In genomic region chr4:151995371-151996172, GRCm38 (mm10) we compare ENCODE assay signal across 8 mouse cellular contexts. TPM values are rescaled to one million over a fixed set of nuclear protein-coding genes. Genes with fewer than 3 reads are reported as not detected.
DNase-seq lines count a peak whose midpoint lies in the region; ATAC-seq and TF ChIP-seq lines count a peak whose summit lies in the region.

No protein-coding gene starts in this region.

- H3K27me3 ChIP-seq in megakaryocyte, embryonic 14.5 days (replicated peaks) = peaks cover 19% of the 10 kb centered on the region
- H3K27me3 ChIP-seq in heart, postnatal 0 days (ENCODE audit: control insufficient read depth, insufficient read depth, low read length) = no peaks in the 10 kb centered on the region
- no peaks in the 10 kb centered on the region for H3K27me3 ChIP-seq in liver, embryonic 11.5 days (replicated peaks; ENCODE audit: control insufficient read depth, insufficient read depth, low read length)
- H3K27me3 ChIP-seq in splenic B cell, adult 2 months (ENCODE audit: control insufficient read depth, insufficient read depth, low read length, poor library complexity, severe bottlenecking) = no peaks in the 10 kb centered on the region; the same call in 1 of the 2 replicates

- peak; percentile 39 for DNase-seq in adrenal gland, postnatal 25 days
- no peak for DNase-seq in adrenal gland, adult 8-10 months
- no peak for DNase-seq in heart, postnatal 0 days (ENCODE audit: low spot score)
- no peak for DNase-seq in liver, embryonic 11.5 days (ENCODE audit: low spot score)
- peak; percentile 18 for DNase-seq in splenic B cell, adult 2 months (ENCODE audit: low read depth, low spot score)
- no peak for DNase-seq in urinary bladder, postnatal 36 days (ENCODE audit: low spot score in 2 of 2)

- TF ChIP-seq CTCF in heart, postnatal 0 days (IDR thresholded peaks at IDR 0.05; ENCODE audit: low read depth) = no peak

- H3K4me1 ChIP-seq in megakaryocyte, embryonic 14.5 days = peaks cover 51% of the 10 kb centered on the region
- H3K4me1 ChIP-seq in heart, postnatal 0 days (ENCODE audit: control insufficient read depth, insufficient read depth) = peaks cover 12% of the 10 kb centered on the region
- H3K4me1 ChIP-seq in liver, embryonic 11.5 days (replicated peaks; ENCODE audit: control insufficient read depth, insufficient read depth, low read length) = peaks cover 19% of the 10 kb centered on the region

- TF ChIP-seq EP300 in heart, postnatal 0 days (IDR thresholded peaks at IDR 0.05; ENCODE audit: low read depth) = no peak

- peak overlapping the region; percentile 99 for H3K4me2 ChIP-seq in heart, postnatal 0 days (ENCODE audit: low read depth, low read length)
- H3K4me2 ChIP-seq in liver, embryonic 11.5 days = peak overlapping the region; percentile 97

- no peak for ATAC-seq in megakaryocyte, adult 5-6 weeks (ENCODE audit: poor library complexity, severe bottlenecking)
- peak; percentile 12 for ATAC-seq in heart, postnatal 0 days (ENCODE audit: insufficient read depth, low read depth)
- ATAC-seq in liver, embryonic 11.5 days (replicated peaks; ENCODE audit: low FRiP score) = peak; percentile 9; the same call in 1 of the 2 replicates

- peak overlapping the region; percentile 94 for H3K9ac ChIP-seq in heart, postnatal 0 days (replicated peaks; ENCODE audit: low read depth, low read length)
- peak overlapping the region; percentile 88 for H3K9ac ChIP-seq in liver, embryonic 11.5 days (ENCODE audit: low read depth, low read length)

- WGBS in heart, postnatal 0 days = 0% methylated on average over 45 of the region's 111 CpGs
- 1% methylated on average over 99 of the region's 111 CpGs for WGBS in liver, embryonic 11.5 days

- peak overlapping the region; percentile 89 for H3K27ac ChIP-seq in heart, postnatal 0 days (ENCODE audit: low read depth)
- peak overlapping the region; percentile 75 for H3K27ac ChIP-seq in liver, embryonic 11.5 days (ENCODE audit: low read depth, low read length)

- H3K9me3 ChIP-seq in megakaryocyte, embryonic 14.5 days = no peaks in the 10 kb centered on the region
- H3K9me3 ChIP-seq in heart, postnatal 0 days (replicated peaks; ENCODE audit: control insufficient read depth, low read length) = no peaks in the 10 kb centered on the region
- no peaks in the 10 kb centered on the region for H3K9me3 ChIP-seq in liver, embryonic 11.5 days (ENCODE audit: control insufficient read depth, low read length)

- H3K4me3 ChIP-seq in megakaryocyte, embryonic 14.5 days (replicated peaks) = peak overlapping the region; percentile 100
- H3K4me3 ChIP-seq in heart, postnatal 0 days (ENCODE audit: low read depth, low read length) = peak overlapping the region; percentile 99
- H3K4me3 ChIP-seq in liver, embryonic 11.5 days (ENCODE audit: low read depth, low read length) = peak overlapping the region; percentile 81

- peaks cover 30% of the 10 kb centered on the region for H3K36me3 ChIP-seq in megakaryocyte, embryonic 14.5 days (replicated peaks; ENCODE audit: low read length)
- peaks cover 18% of the 10 kb centered on the region for H3K36me3 ChIP-seq in heart, postnatal 0 days (replicated peaks; ENCODE audit: control insufficient read depth, insufficient read depth, low read length)
- H3K36me3 ChIP-seq in liver, embryonic 11.5 days (ENCODE audit: control insufficient read depth, insufficient read depth, low read length) = peaks cover 15% of the 10 kb centered on the region
- H3K36me3 ChIP-seq in splenic B cell, adult 2 months (ENCODE audit: control insufficient read depth, insufficient read depth, low read length, poor library complexity, severe bottlenecking) = peaks cover 3% of the 10 kb centered on the region; the same call in 1 of the 2 replicates

RNA-seq across cellular contexts. Expression of gene Phf13, which starts 0.5 kb away (rescaled TPM):
- total RNA-seq in adrenal gland, postnatal 25 days (2021) = 14.4 and 19.0 TPM in 2 replicates
- total RNA-seq in adrenal gland, adult 8-10 months (2022) = 10 to 100 TPM; 14.0 to 20.5 (median 18.6) TPM
- 3.9 and 7.9 TPM in 2 replicates for polyA plus RNA-seq in megakaryocyte, embryonic 14.5 days (2012; ENCODE audit: insufficient read depth, low replicate concordance)
- total RNA-seq in megakaryocyte, adult 5-6 weeks (2015) = 3.9 and 5.6 TPM in 2 replicates
- 4.0 and 4.5 TPM in 2 replicates for total RNA-seq in megakaryocyte, adult 5-6 weeks (2017)
- 8.0 and 10.7 TPM in 2 replicates for total RNA-seq in heart, postnatal 0 days (2014; rRNA removed; ENCODE audit: low replicate concordance)
- polyA plus RNA-seq in heart, postnatal 0 days (2015; fragmentation: Nextera tagmentation; extraction: Ambion mirVana) = 8.4 and 9.3 TPM in 2 replicates
- polyA plus RNA-seq in liver, embryonic 11.5 days (2014; fragmentation: Nextera tagmentation; extraction: Ambion mirVana) = 15.5 and 16.5 TPM in 2 replicates

RNA-seq across cellular contexts. Expression of gene Thap3, which starts 6.8 kb away (rescaled TPM):
- total RNA-seq in adrenal gland, postnatal 25 days (2021) = 24.3 and 32.8 TPM in 2 replicates
- 10 to 100 TPM; 25.7 to 46.9 (median 36.6) TPM for total RNA-seq in adrenal gland, adult 8-10 months (2022)
- polyA plus RNA-seq in megakaryocyte, embryonic 14.5 days (2012; ENCODE audit: insufficient read depth, low replicate concordance) = 27.3 and 48.0 TPM in 2 replicates
- total RNA-seq in megakaryocyte, adult 5-6 weeks (2015) = 9.6 and 11.2 TPM in 2 replicates
- 10.3 and 12.9 TPM in 2 replicates for total RNA-seq in megakaryocyte, adult 5-6 weeks (2017)
- total RNA-seq in heart, postnatal 0 days (2014; rRNA removed; ENCODE audit: low replicate concordance) = 16.9 and 23.2 TPM in 2 replicates
- polyA plus RNA-seq in heart, postnatal 0 days (2015; fragmentation: Nextera tagmentation; extraction: Ambion mirVana) = 22.0 and 27.4 TPM in 2 replicates
- polyA plus RNA-seq in liver, embryonic 11.5 days (2014; fragmentation: Nextera tagmentation; extraction: Ambion mirVana) = 14.3 and 14.5 TPM in 2 replicates

RNA-seq across cellular contexts. Expression of gene Klhl21, which starts 13.0 kb away (rescaled TPM):
- 24.8 and 28.5 TPM in 2 replicates for total RNA-seq in adrenal gland, postnatal 25 days (2021)
- 10 to 100 TPM; 23.9 to 34.2 (median 31.1) TPM for total RNA-seq in adrenal gland, adult 8-10 months (2022)
- 4.4 and 7.1 TPM in 2 replicates for polyA plus RNA-seq in megakaryocyte, embryonic 14.5 days (2012; ENCODE audit: insufficient read depth, low replicate concordance)
- total RNA-seq in megakaryocyte, adult 5-6 weeks (2015) = 2.6 and 3.8 TPM in 2 replicates
- 3.1 and 4.1 TPM in 2 replicates for total RNA-seq in megakaryocyte, adult 5-6 weeks (2017)
- total RNA-seq in heart, postnatal 0 days (2014; rRNA removed; ENCODE audit: low replicate concordance) = 56.5 and 70.4 TPM in 2 replicates
- polyA plus RNA-seq in heart, postnatal 0 days (2015; fragmentation: Nextera tagmentation; extraction: Ambion mirVana) = 24.7 and 31.8 TPM in 2 replicates
- polyA plus RNA-seq in liver, embryonic 11.5 days (2014; fragmentation: Nextera tagmentation; extraction: Ambion mirVana) = 9.1 and 9.4 TPM in 2 replicates

RNA-seq across cellular contexts. Expression of gene Zbtb48, which starts 31.9 kb away (rescaled TPM):
- total RNA-seq in adrenal gland, postnatal 25 days (2021) = 11.0 and 11.6 TPM in 2 replicates
- total RNA-seq in adrenal gland, adult 8-10 months (2022) = 10 to 100 TPM in 3 of 4 experiments, 1 to 10 TPM in 1; 7.1 to 17.4 (median 13.7) TPM
- polyA plus RNA-seq in megakaryocyte, embryonic 14.5 days (2012; ENCODE audit: insufficient read depth, low replicate concordance) = 3.8 and 4.3 TPM in 2 replicates
- 6.9 and 8.1 TPM in 2 replicates for total RNA-seq in megakaryocyte, adult 5-6 weeks (2015)
- 3.8 and 8.9 TPM in 2 replicates for total RNA-seq in megakaryocyte, adult 5-6 weeks (2017)
- total RNA-seq in heart, postnatal 0 days (2014; rRNA removed; ENCODE audit: low replicate concordance) = 1.7 and 11.3 TPM in 2 replicates
- polyA plus RNA-seq in heart, postnatal 0 days (2015; fragmentation: Nextera tagmentation; extraction: Ambion mirVana) = 6.5 and 9.0 TPM in 2 replicates
- polyA plus RNA-seq in liver, embryonic 11.5 days (2014; fragmentation: Nextera tagmentation; extraction: Ambion mirVana) = 17.0 and 17.8 TPM in 2 replicates

RNA-seq across cellular contexts. Expression of gene Tas1r1, which starts 42.8 kb away (rescaled TPM):
- 0.09 TPM in 1 of 2 replicates, not detected in the other for total RNA-seq in adrenal gland, postnatal 25 days (2021)
- under 1 TPM in 1 of 4 experiments, not detected in 3; 0.71 TPM for total RNA-seq in adrenal gland, adult 8-10 months (2022)
- 0.34 TPM in 1 of 2 replicates, not detected in the other for polyA plus RNA-seq in megakaryocyte, embryonic 14.5 days (2012; ENCODE audit: insufficient read depth, low replicate concordance)
- 0.11 and 0.16 TPM in 2 replicates for total RNA-seq in megakaryocyte, adult 5-6 weeks (2015)
- total RNA-seq in megakaryocyte, adult 5-6 weeks (2017) = not detected in 2 replicates
- total RNA-seq in heart, postnatal 0 days (2014; rRNA removed; ENCODE audit: low replicate concordance) = not detected in 2 replicates
- 0.07 and 0.08 TPM in 2 replicates for polyA plus RNA-seq in heart, postnatal 0 days (2015; fragmentation: Nextera tagmentation; extraction: Ambion mirVana)
- 0.18 and 0.21 TPM in 2 replicates for polyA plus RNA-seq in liver, embryonic 11.5 days (2014; fragmentation: Nextera tagmentation; extraction: Ambion mirVana)

Comparison
In these comparisons a context has a peak if more than half of its experiments do, and no peak if none do; other contexts are left out.
1. DNase-seq: peak in adrenal gland, postnatal 25 days (single experiment) and splenic B cell, adult 2 months (single experiment); none in adrenal gland, adult 8-10 months (single experiment), heart, postnatal 0 days (single experiment), liver, embryonic 11.5 days (single experiment) and urinary bladder, postnatal 36 days (0 of 2).
2. Peak in every context shown above with its lines, with median percentiles within 50 percentile points of each other: H3K4me3 ChIP-seq.